Mouse (Mus musculus): ENCODE measurements at regions not wholly inside any gene's neighbourhood (a gene's known extent, or its start where the extent isn't known, plus 50 kb on each side); places are given as distances from the start of the nearest gene placed in this dataset.
A peak's percentile ranks its signal among the peaks of the same experiment; 100 is the strongest.

GRCm38 (mm10) chr3:21403551-21403950 lies 672.9 kb upstream of the Tbl1xr1 start:
- no peak for DNase-seq (ENCODE audit: low spot score)

GRCm38 (mm10) chr3:21404058-21404457 lies 672.4 kb upstream of the Tbl1xr1 start:
- DNase-seq (ENCODE audit: low spot score): no peak

GRCm38 (mm10) chr3:21407077-21407476 lies 669.4 kb upstream of the Tbl1xr1 start:
- no peak for DNase-seq (ENCODE audit: low spot score)

- DNase-seq (ENCODE audit: low spot score): no peak
Measured at GRCm38 (mm10) chr3:21412010-21412409, 664.4 kb upstream of the Tbl1xr1 start.

GRCm38 (mm10) chr3:21423139-21423538 lies 653.3 kb upstream of the Tbl1xr1 start:
- DNase-seq (ENCODE audit: low spot score): no peak

GRCm38 (mm10) chr3:21426538-21426937 lies 649.9 kb upstream of the Tbl1xr1 start:
- DNase-seq (ENCODE audit: low spot score): no peak

DNA sequence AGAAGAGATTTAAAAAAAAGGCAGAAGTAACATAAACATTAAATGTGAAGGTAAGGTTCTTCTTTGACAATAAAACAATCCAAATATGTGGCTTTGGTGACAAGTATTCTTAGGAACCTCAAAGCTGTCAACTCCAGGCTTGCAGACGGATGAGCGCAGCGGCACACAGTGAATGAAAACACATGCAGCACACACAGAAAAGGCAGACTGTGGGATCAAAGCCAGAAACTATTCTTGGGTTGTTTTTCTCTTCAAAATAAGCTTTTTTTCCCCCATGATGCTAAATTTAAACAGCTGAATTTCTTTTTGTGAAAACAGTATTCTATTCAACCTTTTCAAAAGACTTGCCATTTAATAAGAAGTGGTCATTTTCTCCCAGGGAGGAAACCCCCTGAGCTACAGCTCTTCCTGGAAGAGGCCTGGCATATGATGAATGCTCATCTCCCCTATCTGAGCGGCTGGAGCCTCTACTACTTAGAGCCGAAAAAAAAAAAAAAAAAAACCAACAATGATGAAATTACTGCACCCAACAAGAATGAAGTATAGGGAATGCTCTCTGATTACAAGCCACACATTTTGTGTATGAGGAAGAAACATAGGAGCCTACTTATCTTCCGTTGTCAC lies 648.9 kb upstream of the Tbl1xr1 start:
- DNase-seq (ENCODE audit: low spot score): no peak

DNA sequence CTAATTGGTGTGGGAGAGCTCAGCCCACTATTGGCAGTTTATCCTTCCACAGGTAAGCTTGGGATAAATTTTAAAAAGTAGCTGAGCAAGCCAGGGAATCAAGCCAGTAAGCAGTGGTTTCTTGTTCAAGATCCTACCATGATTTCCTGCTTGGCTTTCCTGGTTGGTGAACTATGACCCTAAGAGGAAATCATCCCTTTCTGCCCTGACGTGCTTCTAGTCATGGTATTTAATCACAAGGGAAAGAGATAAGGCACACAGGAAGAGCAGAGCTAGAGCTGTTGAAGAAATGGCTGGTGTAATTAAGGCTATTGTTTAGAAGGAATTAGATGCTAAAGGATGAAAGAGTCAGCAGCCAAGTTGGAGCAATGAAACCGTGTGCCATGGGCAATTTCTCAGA lies 648.3 kb upstream of the Tbl1xr1 start:
- DNase-seq (ENCODE audit: low spot score): no peak

- DNase-seq (ENCODE audit: low spot score): no peak
Measured at GRCm38 (mm10) chr3:21464245-21464644, 612.2 kb upstream of the Tbl1xr1 start.

DNA sequence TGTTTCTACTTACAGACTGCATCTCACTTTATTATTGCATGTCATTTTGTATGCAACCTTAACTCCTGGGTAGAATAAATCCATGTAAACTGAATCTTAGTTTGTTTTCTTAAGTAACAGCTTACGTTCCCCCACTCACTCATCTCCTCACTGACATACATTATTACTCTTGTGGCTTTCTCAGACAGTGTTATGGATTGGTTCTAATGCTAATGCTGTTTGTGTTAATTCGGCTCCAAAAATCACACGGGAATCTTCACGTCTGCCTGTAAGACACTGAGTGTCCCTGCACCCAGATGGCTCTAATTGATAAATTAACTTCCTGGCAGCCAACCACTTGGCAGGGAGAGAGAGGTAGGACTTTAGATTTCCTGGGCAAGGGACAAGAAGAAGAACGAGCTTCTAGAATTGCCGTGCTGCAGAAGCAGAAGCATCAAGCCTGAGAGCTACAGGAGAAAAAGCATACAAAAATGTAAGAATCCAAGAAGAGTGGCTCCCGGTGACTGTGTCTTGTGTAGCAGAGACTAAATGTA lies 610.3 kb upstream of the Tbl1xr1 start:
- DNase-seq (ENCODE audit: low spot score): no peak

DNA sequence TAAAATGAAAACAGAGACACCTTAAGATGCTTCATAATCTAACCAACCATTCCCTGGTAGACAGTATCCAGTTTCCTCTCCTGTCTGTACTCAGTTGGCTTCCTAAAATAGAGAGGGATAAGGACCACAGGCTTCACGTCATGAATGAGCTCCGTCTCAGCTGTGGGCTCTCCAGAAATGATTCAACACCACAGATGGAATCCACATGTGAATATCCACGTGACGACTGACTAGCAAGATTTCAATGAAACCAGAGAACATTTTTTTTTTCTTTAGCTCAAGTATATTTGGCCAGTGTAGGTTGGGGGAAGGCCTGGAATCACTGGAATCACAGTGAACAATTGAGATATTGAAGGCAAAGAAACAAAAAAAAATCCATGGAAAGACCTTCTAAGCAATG lies 599.1 kb upstream of the Tbl1xr1 start:
- DNase-seq (ENCODE audit: low spot score): no peak

GRCm38 (mm10) chr3:21479021-21479795 lies 597.2 kb upstream of the Tbl1xr1 start:
- peak; percentile 32 for DNase-seq (ENCODE audit: low spot score)

- no peak for DNase-seq (ENCODE audit: low spot score)
Measured at GRCm38 (mm10) chr3:21479846-21480245, 596.6 kb upstream of the Tbl1xr1 start.

DNA sequence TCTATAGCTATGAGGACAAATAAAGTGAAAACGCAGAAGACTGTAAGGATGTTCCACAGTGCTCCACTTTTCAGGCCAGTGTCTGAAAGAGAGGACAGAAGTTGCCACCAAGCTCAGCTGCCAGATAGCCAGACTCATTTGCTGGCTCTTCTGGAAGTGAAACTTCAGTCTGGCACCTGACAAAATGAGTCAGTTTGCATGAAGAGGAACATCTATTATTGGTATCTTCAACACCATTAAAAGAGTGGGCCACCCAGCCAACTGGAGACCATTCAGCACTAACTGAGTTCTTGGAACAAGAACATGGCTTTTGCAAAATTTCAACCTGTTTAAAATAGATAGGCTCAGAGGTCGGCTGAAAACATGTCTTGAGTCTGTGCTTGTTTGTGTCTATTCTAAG lies 592.4 kb upstream of the Tbl1xr1 start:
- DNase-seq (ENCODE audit: low spot score): no peak

- DNase-seq (ENCODE audit: low spot score): no peak
Measured at GRCm38 (mm10) chr3:21485454-21485853, 591.0 kb upstream of the Tbl1xr1 start.

- no peak for DNase-seq (ENCODE audit: low spot score)
Measured at GRCm38 (mm10) chr3:21489547-21489946, 586.9 kb upstream of the Tbl1xr1 start.

- DNase-seq (ENCODE audit: low spot score): no peak
Measured at GRCm38 (mm10) chr3:21492413-21492812, 584.0 kb upstream of the Tbl1xr1 start.

- no peak for DNase-seq (ENCODE audit: low spot score)
Measured at GRCm38 (mm10) chr3:21493384-21493783, 583.1 kb upstream of the Tbl1xr1 start.

GRCm38 (mm10) chr3:21494904-21495303 lies 581.5 kb upstream of the Tbl1xr1 start:
- DNase-seq (ENCODE audit: low spot score): no peak

GRCm38 (mm10) chr3:21495651-21496050 lies 580.8 kb upstream of the Tbl1xr1 start:
- no peak for DNase-seq (ENCODE audit: low spot score)

GRCm38 (mm10) chr3:21496166-21496565 lies 580.3 kb upstream of the Tbl1xr1 start:
- DNase-seq (ENCODE audit: low spot score): no peak

- DNase-seq (ENCODE audit: low spot score): no peak
Measured at GRCm38 (mm10) chr3:21497011-21497410, 579.4 kb upstream of the Tbl1xr1 start.

GRCm38 (mm10) chr3:21507655-21508054 lies 568.8 kb upstream of the Tbl1xr1 start:
- no peak for DNase-seq (ENCODE audit: low spot score)

- DNase-seq (ENCODE audit: low spot score): no peak
Measured at GRCm38 (mm10) chr3:21512081-21512480, 564.4 kb upstream of the Tbl1xr1 start.

Data from ovary, postnatal 14 days (tissue).